Mouse (Mus musculus): ENCODE measurements at regions not wholly inside any gene's neighbourhood (a gene's known extent, or its start where the extent isn't known, plus 50 kb on each side); places are given as distances from the start of the nearest gene placed in this dataset.
"Not testable (repeated sequence)": the region's sequence is repeated elsewhere in the genome, so short reads cannot be mapped to it uniquely, and the experiment has no call there.

DNA sequence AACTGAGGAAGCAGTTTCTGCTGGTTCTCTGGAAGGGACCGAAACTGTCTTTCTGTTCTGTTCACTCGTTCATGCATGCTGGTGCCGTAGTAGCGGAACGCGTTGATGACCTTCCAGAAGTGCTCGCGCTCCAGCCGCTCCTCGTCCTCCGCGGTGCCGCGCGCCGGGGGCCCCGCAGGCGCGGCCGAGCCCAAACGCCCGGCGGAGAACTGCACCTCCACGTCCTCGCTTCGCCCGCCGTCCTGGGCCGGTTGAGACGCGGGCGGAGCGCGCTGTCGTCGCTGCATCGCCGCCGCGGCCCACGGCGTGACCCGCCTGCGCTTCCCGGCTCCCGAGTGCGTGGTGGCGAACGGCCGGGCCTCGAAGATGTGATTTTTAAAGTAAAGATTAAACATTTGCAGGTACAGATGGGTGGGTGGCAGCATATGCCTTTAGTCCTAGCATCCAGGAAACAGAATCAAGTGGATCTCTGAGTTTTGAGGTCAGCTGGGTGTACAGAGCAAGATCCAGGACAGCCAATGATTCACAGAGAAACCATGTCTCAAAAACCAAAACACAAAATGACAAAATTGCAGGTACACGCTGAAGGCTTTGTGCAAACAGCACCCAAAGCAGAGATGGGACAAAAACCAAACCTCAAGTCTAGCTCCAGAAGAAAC, 206.3 kb downstream of the Cd109 start:
- TF ChIP-seq CTCF, EP300 (IDR thresholded peaks at IDR 0.05; ENCODE audit: low read depth): not testable (repeated sequence)

All from heart, postnatal 0 days (tissue).